Mouse (Mus musculus) left cerebral cortex, postnatal 4 days (tissue): ENCODE results near the gene Cars2. TPM values are rescaled to one million over a fixed set of nuclear protein-coding genes. Genes with fewer than 3 reads are reported as not detected.
"Not testable (repeated sequence)": the region's sequence is repeated elsewhere in the genome, so short reads cannot be mapped to it uniquely, and the experiment has no call there.

Experiments used
- DNase-seq: peaks from one replicate; pipeline ENCODE4 v3.0.0-alpha.2; 2022
- intact Hi-C: fragments of 180-260 bp; cut with DNase I; formaldehyde crosslinking; loops from one replicate; pipeline ENCODE4 v1.15.1; 2025
- total RNA-seq, 2 experiments: library from RNA; stranded (reverse); gene quantifications; 2 replicates each; pipeline ENCODE4 v1.2.3; 2021

Cars2 gene
- total RNA-seq, 2 experiments from 2014 or later, result 33.4 to 37.2 TPM

DNA sequence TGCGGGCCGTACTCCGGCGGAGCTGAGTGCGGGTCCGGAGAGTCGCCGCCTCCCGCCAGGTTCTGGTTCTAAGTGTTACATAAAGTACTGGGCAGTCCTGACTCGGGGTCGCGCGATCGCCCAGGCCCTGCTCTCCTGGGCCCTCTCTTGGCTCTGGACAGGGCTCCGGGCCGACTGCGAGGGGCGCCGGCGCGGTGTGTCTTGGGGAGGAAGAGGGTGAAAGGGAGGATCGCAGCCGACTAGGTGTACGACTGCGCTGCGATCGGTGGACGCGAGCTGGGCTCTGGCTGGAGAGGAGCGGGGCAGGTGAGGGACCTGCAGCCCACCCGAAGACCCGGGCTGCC lies 6.8 kb upstream of the Cars2 start:
- DNase-seq, result peak; percentile 45
- intact Hi-C loops, result loop anchor here (10.0 kb wide), 1 partner anchor 147 kb away; the partner anchor contains the start of gene 1700016D06Rik

DNA sequence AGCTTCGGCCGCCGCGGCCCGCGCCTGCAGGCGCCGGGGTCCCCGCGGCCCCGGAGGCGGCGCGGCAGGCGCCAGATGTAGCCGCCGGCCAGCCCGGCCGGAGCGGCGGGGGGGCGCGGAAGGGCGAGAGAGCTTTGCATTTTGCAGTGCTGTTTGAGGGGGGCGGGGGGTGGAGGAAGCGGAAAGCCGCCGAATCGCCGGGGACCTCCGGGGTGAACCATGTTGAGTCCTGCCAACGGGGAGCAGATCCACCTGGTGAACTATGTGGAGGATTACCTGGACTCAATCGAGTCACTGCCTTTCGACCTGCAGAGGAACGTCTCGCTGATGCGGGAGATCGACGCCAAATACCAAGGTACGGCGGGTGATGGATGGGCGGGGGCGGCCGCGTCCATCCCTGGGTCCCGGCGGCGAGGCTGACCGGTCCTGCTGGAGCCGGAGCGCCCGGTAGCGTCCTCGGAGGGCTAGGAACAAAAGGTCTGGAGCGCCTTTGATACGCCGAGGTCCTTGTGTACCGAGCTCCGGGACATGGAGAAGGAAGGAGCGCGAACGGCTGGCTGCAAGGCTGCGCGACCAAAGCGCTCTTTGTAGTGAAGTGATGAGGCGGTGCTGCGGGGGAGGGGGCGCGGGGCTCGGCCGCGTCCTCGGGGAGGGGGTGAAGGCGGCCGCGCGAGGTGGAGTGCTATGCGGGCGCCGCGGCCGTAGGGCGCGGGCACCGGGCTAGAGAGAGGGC lies 6.3 kb upstream of the Cars2 start:
- intact Hi-C loops, result loop anchor here (10.0 kb wide), 1 partner anchor 148 kb away; the partner anchor contains the start of gene 1700016D06Rik
- DNase-seq, result peak; percentile 66

GRCm38 (mm10) chr8:11555720-11556591 lies 5.4 kb upstream of the Cars2 start:
- intact Hi-C loops, result loop anchor here (10.0 kb wide), 1 partner anchor 149 kb away; the partner anchor contains the start of gene 1700016D06Rik
- peak; percentile 100 for DNase-seq

GRCm38 (mm10) chr8:11554799-11555719 lies 4.5 kb upstream of the Cars2 start, which contains the start of gene Ing1:
Gene Ing1, plus strand, starts transcription at chr8:11555571.
- peak; percentile 99 for DNase-seq
- intact Hi-C loops, result loop anchor here (10.0 kb wide), 1 partner anchor 150 kb away; the partner anchor contains the start of gene 1700016D06Rik

DNA sequence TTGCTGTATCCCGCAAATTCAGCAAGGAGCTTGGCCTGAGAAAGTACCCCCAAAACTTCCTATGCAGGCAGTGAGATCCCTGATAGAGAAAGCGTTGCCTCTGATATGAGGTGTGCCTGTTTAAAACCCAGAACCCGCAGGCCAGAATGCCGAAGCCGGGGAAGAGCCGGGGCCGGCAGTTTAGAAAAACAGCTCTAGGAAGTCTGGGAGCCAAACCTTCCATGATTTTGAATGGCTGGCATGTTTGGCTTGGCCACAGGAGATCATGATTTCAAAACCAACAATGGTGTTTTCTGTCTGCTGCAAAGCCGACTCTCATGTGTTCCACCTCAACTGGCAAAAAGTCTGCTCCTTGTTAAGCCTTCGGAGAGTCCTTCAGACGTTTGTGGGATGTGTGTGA lies 1.8 kb upstream of the Cars2 start:
- intact Hi-C loops, result loop anchor here (10.0 kb wide), 1 partner anchor 152 kb away; the partner anchor contains the start of gene 1700016D06Rik
- no peak for DNase-seq

DNA sequence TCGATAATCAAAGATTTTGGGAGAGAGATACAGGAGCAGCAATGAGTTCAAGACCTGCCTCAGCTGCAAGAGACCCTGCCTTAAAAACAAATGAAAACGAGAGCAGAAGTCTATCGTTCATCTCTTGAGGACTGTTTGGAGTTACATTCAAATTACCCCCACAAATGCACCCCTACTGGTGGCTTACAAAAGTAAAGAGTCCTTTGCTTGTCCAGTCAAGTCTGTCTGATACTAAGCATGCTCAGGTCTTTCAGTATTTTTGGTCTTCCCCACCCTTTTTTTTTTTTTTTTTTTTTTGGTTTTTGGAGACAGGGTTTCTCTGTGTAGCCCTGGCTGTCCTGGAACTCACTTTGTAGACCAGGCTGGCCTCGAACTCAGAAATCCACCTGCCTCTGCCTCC lies 914 bp upstream of the Cars2 start:
- not testable (repeated sequence) for DNase-seq
- intact Hi-C loops, result loop anchor here (10.0 kb wide), 1 partner anchor 153 kb away; the partner anchor contains the start of gene 1700016D06Rik

DNA sequence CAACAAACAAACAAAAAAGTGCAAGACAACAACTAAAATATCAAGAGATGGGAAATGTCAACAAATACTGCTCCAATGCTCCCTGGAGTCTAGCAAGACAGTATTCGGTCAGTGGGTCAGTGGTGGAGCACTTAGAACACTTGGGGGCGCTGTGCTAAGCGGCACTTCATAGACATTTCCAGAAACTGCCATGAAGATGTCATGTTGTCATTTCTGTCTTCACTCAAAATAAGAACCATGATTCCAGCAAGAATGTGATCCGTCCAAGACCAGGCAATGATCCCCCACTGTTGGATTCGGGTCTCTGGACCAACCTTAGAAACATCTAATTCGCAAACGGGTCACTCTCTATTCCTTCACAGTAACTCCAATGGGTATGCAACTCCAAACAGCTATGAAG lies 877 bp downstream of the Cars2 start:
- peak; percentile 59 for DNase-seq
- intact Hi-C loops, result loop anchor here (10.0 kb wide), 1 partner anchor 155 kb away; the partner anchor contains the start of gene 1700016D06Rik

GRCm38 (mm10) chr8:11547063-11547462 lies 3.5 kb downstream of the Cars2 start:
- intact Hi-C loops, result no loop called here
- DNase-seq, result no peak

DNA sequence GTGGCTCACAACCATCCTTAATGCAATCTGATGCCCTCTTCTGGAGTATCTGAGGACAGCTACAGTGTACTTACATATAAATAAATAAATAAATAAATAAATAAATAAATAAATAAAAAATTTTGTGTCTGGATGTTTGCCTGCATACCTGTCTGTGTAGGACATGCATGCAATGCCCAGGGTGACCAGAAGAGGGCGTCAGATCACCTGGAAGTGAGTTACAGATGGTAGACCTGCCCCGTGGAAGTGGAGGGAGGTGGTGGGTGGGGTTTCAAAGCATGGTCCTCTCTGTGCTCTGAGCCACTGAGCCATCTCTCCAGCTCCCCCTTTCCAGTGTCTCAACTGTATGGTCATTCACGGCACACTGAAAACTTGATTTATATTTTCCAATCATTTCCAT lies 6.2 kb downstream of the Cars2 start:
- peak; percentile 50 for DNase-seq
- intact Hi-C loops, result no loop called here

DNA sequence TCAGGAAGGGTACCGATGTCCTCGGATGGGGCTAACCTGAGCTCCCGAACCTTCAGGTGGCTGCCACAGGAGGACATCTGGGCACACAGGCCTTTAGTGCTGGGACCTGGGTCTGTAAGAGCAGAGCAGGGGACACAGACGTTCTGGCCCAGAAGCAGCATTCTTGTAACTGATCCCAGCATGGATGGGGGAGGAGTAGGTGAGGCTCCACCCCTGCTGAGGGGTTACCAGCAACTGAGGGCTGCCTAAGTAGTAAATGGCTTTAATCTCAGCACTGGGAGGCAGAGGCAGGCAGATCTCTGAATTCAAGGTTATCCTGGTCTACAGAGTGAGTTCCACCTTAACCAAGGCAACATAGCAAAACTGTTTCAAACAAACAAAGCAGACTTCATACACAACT lies 7.7 kb downstream of the Cars2 start:
- intact Hi-C loops, result no loop called here
- DNase-seq, result no peak

DNA sequence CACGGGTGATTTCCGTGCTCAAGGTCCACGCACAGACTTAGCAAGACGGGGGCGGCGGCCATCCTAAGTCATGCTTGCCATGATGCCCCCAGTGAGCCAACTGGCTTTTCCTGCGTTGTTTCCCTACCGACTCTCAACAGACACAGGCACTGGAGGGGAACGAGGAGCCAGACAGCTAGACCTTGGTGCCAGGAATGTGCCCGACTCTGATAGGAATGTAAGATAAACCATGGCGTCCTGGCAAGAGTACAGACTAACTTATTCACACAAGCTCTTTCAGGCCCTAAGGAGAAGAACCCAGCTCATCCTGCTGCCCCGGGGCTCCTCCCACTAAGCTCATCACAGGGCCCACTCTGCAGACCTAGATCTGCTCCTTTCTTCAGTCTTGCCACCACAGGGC lies 8.6 kb downstream of the Cars2 start:
- DNase-seq, result no peak
- intact Hi-C loops, result no loop called here

GRCm38 (mm10) chr8:11540182-11540581 lies 10.4 kb downstream of the Cars2 start:
- intact Hi-C loops, result no loop called here
- DNase-seq, result no peak

- no peak for DNase-seq
- intact Hi-C loops, result no loop called here
These were observed 11.5 kb downstream of the Cars2 start for GRCm38 (mm10) chr8:11539049-11539448.

GRCm38 (mm10) chr8:11534494-11534893 lies 16.1 kb downstream of the Cars2 start:
- intact Hi-C loops, result no loop called here
- no peak for DNase-seq

- intact Hi-C loops, result no loop called here
- DNase-seq, result no peak
These were observed 19.7 kb downstream of the Cars2 start for GRCm38 (mm10) chr8:11530849-11531248.

DNA sequence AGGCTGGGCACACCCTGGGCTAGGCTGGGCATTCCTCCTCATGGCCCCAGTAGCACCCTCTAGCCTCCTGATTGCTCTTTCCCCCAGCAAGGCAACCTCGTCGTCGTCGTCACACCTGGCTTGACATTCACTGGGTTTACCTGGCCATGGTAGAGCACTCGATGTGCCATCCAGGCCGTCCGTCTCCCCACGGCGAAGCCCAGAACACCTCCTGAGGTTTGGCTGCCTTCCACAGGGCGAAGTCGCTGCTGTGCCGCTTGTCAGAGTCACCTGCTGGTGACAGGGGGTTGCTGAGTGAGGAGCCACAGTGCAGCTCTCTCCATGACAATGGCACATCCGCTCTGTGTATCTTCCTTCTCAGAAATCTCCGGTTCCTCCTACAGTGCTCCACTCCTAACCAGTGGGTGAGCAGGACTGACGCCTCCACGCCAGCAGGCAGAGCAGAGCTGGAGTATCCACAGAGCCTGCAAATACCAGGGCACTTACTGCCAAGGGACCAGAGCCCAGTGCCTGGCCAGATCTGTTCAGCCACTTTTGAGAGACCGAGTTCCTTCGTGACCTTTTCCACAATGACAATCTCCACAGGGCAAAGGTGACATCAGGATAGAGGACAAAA lies 20.3 kb downstream of the Cars2 start:
- no peak for DNase-seq
- intact Hi-C loops, result no loop called here

GRCm38 (mm10) chr8:11523331-11523730 lies 27.3 kb downstream of the Cars2 start:
- no peak for DNase-seq
- intact Hi-C loops, result no loop called here

DNA sequence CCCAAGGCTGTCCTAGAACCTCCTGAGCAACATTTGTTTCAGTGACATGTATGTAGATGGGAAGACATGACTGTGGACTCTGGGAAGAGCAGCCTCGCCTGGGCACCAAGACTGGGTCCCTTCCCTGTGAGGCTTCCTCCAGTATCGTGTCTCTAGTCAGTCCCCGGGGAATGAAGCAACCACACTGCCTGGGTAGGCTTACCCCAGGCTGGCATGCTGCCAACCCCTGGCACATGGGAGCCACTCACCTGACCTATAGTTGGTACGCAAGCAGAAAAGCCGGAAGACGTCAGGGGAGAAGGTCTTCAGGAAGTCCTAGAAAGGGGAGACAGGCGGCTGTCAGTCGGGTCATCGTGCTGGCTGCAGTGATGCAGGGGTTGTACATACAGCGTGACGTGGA lies 31.9 kb downstream of the Cars2 start:
- no peak for DNase-seq
- intact Hi-C loops, result no loop called here

- no peak for DNase-seq
- intact Hi-C loops, result no loop called here
These were observed 32.6 kb downstream of the Cars2 start for GRCm38 (mm10) chr8:11518056-11518396.
